Mouse (Mus musculus): ENCODE data around the gene Mical2. TPM values are rescaled to one million over a fixed set of nuclear protein-coding genes. Genes with fewer than 3 reads are reported as not detected.
A peak's percentile ranks its signal among the peaks of the same experiment; 100 is the strongest.

The Mical2 gene
- polyA plus RNA-seq, 1 experiment from 2014 or later: 1.2 TPM

GRCm38 (mm10) chr7:112274611-112275010 lies 49.0 kb downstream of the Mical2 start:
- DNase-seq (ENCODE audit: low spot score): no peak
- H3K4me1 ChIP-seq: peaks cover 36% of the 10 kb centered on the region
- H3K4me3 ChIP-seq: no peak overlapping the region
- WGBS: 74% methylated on average over 2 of the region's 2 CpGs
- H3K27ac ChIP-seq (replicated peaks): no peak overlapping the region
- no peaks in the 10 kb centered on the region for H3K9me3 ChIP-seq
- no peaks in the 10 kb centered on the region for H3K36me3 ChIP-seq (replicated peaks)
- peaks cover 7% of the 10 kb centered on the region; the same call in 1 of the 2 replicates for H3K27me3 ChIP-seq (replicated peaks; ENCODE audit: low read depth, poor library complexity, severe bottlenecking)

GRCm38 (mm10) chr7:112275093-112275492 lies 49.4 kb downstream of the Mical2 start:
- Histone ChIP-seq H3K27me3 (replicated peaks; ENCODE audit: low read depth, poor library complexity, severe bottlenecking) (peaks cover 7% of the 10 kb centered on the region; the same call in 1 of the 2 replicates), H3K9me3 (no peaks in the 10 kb centered on the region), H3K36me3 (replicated peaks) (no peaks in the 10 kb centered on the region), H3K27ac (replicated peaks) (no peak overlapping the region), H3K4me3 (no peak overlapping the region), H3K4me1 (peaks cover 37% of the 10 kb centered on the region)
- WGBS: 82% methylated on average over 3 of the region's 3 CpGs
- no peak for DNase-seq (ENCODE audit: low spot score)

DNA sequence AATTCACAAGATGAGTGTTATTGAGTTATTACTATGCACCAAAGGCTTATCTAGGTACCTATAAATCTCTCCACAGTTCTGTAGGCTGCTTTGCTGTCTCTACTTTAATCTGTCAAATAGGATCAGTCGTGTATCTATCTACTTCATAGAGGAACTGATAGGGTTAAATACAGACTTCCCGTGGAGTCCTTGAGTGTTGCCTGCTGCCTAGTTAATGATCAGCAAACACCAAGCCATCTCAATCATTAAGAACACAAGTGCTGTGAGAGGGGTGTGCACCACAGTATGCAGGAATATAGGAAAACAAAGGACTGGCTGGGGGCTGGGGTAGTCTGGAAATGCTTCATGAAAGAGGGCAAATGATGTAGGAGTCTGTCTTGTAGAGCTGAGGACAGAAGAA lies 50.2 kb downstream of the Mical2 start:
- Histone ChIP-seq H3K27me3 (replicated peaks; ENCODE audit: low read depth, poor library complexity, severe bottlenecking) (peaks cover 7% of the 10 kb centered on the region; the same call in 1 of the 2 replicates), H3K27ac (replicated peaks) (no peak overlapping the region), H3K9me3 (no peaks in the 10 kb centered on the region), H3K36me3 (replicated peaks) (no peaks in the 10 kb centered on the region), H3K4me1 (peaks cover 42% of the 10 kb centered on the region), H3K4me3 (no peak overlapping the region)
- 60% methylated on average over 2 of the region's 2 CpGs for WGBS
- no peak for DNase-seq (ENCODE audit: low spot score)

- Histone ChIP-seq H3K9me3 (no peaks in the 10 kb centered on the region), H3K27me3 (replicated peaks; ENCODE audit: low read depth, poor library complexity, severe bottlenecking) (no peaks in the 10 kb centered on the region; the same call in 1 of the 2 replicates), H3K36me3 (replicated peaks) (no peaks in the 10 kb centered on the region), H3K27ac (replicated peaks) (no peak overlapping the region), H3K4me3 (no peak overlapping the region), H3K4me1 (peaks cover 42% of the 10 kb centered on the region)
- 93% methylated on average over 4 of the region's 4 CpGs for WGBS
- no peak for DNase-seq (ENCODE audit: low spot score)
Measured at GRCm38 (mm10) chr7:112276823-112277222, 51.2 kb downstream of the Mical2 start.

- peaks cover 35% of the 10 kb centered on the region for H3K4me1 ChIP-seq
- no peak for DNase-seq (ENCODE audit: low spot score)
- no peaks in the 10 kb centered on the region for H3K36me3 ChIP-seq (replicated peaks)
- no peaks in the 10 kb centered on the region for H3K9me3 ChIP-seq
- no peak overlapping the region for H3K4me3 ChIP-seq
- no peak overlapping the region for H3K27ac ChIP-seq (replicated peaks)
- no peaks in the 10 kb centered on the region; the same call in 1 of the 2 replicates for H3K27me3 ChIP-seq (replicated peaks; ENCODE audit: low read depth, poor library complexity, severe bottlenecking)
- 69% methylated on average over 4 of the region's 4 CpGs for WGBS
Measured at GRCm38 (mm10) chr7:112278648-112279047, 53.0 kb downstream of the Mical2 start.

DNA sequence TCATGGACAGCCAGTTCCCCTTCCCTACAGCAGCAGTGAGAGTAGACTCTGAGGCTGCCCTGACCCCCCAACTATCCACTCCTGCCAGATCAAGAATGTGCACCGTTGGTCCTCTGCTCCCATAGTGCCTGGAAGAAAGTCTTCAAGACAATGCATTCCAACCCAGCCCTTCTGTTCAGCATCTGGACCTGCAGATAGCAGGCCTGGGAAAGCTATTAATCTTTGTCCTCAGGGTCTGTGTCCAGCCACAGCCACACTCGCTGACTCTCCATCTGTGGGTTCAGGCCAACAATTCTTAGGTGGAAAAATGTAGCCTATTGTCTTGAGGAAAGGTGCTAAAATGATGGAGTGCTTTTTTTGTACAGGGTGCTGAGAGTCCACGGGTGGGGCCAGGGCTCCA lies 54.8 kb downstream of the Mical2 start:
- H3K27ac ChIP-seq (replicated peaks): no peak overlapping the region
- H3K4me3 ChIP-seq: no peak overlapping the region
- no peak for DNase-seq (ENCODE audit: low spot score)
- no peaks in the 10 kb centered on the region for H3K27me3 ChIP-seq (replicated peaks; ENCODE audit: low read depth, poor library complexity, severe bottlenecking)
- H3K36me3 ChIP-seq (replicated peaks): no peaks in the 10 kb centered on the region
- no peaks in the 10 kb centered on the region for H3K9me3 ChIP-seq
- 72% methylated on average over 3 of the region's 3 CpGs for WGBS
- H3K4me1 ChIP-seq: peaks cover 23% of the 10 kb centered on the region

GRCm38 (mm10) chr7:112283606-112284310 lies 58.1 kb downstream of the Mical2 start:
- Histone ChIP-seq H3K4me1 (peaks cover 16% of the 10 kb centered on the region), H3K4me3 (no peak overlapping the region), H3K36me3 (replicated peaks) (no peaks in the 10 kb centered on the region), H3K27ac (replicated peaks) (no peak overlapping the region), H3K27me3 (replicated peaks; ENCODE audit: low read depth, poor library complexity, severe bottlenecking) (no peaks in the 10 kb centered on the region), H3K9me3 (no peaks in the 10 kb centered on the region)
- no peak for DNase-seq (ENCODE audit: low spot score)
- WGBS: 81% methylated on average over 9 of the region's 9 CpGs

GRCm38 (mm10) chr7:112285573-112285972 lies 59.9 kb downstream of the Mical2 start:
- 90% methylated on average over 8 of the region's 8 CpGs for WGBS
- Histone ChIP-seq H3K9me3 (no peaks in the 10 kb centered on the region), H3K27ac (replicated peaks) (no peak overlapping the region), H3K27me3 (replicated peaks; ENCODE audit: low read depth, poor library complexity, severe bottlenecking) (no peaks in the 10 kb centered on the region), H3K4me3 (no peak overlapping the region), H3K4me1 (peaks cover 12% of the 10 kb centered on the region), H3K36me3 (replicated peaks) (no peaks in the 10 kb centered on the region)
- DNase-seq (ENCODE audit: low spot score): no peak

GRCm38 (mm10) chr7:112288352-112289107 lies 62.9 kb downstream of the Mical2 start:
- Histone ChIP-seq H3K4me1 (peaks cover 13% of the 10 kb centered on the region), H3K36me3 (replicated peaks) (no peaks in the 10 kb centered on the region), H3K4me3 (no peak overlapping the region), H3K9me3 (no peaks in the 10 kb centered on the region), H3K27ac (replicated peaks) (no peak overlapping the region), H3K27me3 (replicated peaks; ENCODE audit: low read depth, poor library complexity, severe bottlenecking) (no peaks in the 10 kb centered on the region)
- no peak for DNase-seq (ENCODE audit: low spot score)
- 87% methylated on average over 5 of the region's 5 CpGs for WGBS

- no peaks in the 10 kb centered on the region for H3K9me3 ChIP-seq
- peaks cover 22% of the 10 kb centered on the region for H3K4me1 ChIP-seq
- no peak overlapping the region for H3K27ac ChIP-seq (replicated peaks)
- no peak overlapping the region for H3K4me3 ChIP-seq
- 63% methylated on average over 5 of the region's 5 CpGs for WGBS
- H3K36me3 ChIP-seq (replicated peaks): no peaks in the 10 kb centered on the region
- DNase-seq (ENCODE audit: low spot score): no peak
- H3K27me3 ChIP-seq (replicated peaks; ENCODE audit: low read depth, poor library complexity, severe bottlenecking): no peaks in the 10 kb centered on the region
Measured at GRCm38 (mm10) chr7:112289514-112289913, 63.9 kb downstream of the Mical2 start.

GRCm38 (mm10) chr7:112289990-112290389 lies 64.3 kb downstream of the Mical2 start:
- WGBS: 62% methylated on average over 4 of the region's 4 CpGs
- H3K36me3 ChIP-seq (replicated peaks): no peaks in the 10 kb centered on the region
- H3K9me3 ChIP-seq: no peaks in the 10 kb centered on the region
- H3K4me1 ChIP-seq: peaks cover 23% of the 10 kb centered on the region
- DNase-seq (ENCODE audit: low spot score): no peak
- H3K27me3 ChIP-seq (replicated peaks; ENCODE audit: low read depth, poor library complexity, severe bottlenecking): no peaks in the 10 kb centered on the region
- no peak overlapping the region for H3K4me3 ChIP-seq
- H3K27ac ChIP-seq (replicated peaks): no peak overlapping the region

DNA sequence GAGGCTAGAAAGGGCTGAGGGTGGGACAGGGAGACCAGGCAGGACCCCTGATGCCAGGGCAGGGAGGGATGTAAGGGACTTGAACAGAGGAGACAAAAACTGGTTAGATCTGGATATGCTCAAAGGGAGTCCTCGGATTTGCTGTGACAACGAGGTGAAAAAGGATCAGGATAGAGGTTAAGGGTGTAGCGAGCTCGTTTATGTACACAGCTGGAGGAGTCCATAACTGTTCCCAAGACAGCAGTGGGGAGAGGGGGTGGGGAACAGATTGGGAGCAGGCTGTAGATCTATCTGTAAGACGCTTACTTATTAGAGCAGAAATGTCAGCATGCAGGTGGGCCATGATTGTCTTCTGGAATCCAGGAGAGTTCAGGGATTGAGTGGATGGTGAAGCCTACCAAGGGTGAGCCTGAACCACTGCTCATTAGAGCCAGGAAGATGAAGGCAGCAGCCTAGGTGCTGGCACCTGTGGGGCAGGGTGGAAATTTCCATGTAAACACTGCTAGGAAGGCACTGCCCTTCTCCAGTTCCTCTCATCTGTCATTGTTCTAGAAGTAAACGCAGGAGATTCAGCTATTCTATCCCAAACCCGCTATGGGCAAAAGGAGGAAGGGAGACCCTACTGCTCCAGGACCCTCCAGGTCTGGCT lies 67.9 kb downstream of the Mical2 start:
- WGBS: 66% methylated on average over 7 of the region's 7 CpGs
- H3K27me3 ChIP-seq (replicated peaks; ENCODE audit: low read depth, poor library complexity, severe bottlenecking): no peaks in the 10 kb centered on the region
- 0 out of 2 replicates have a peak overlapping the region, but pooled peaks have one; percentile 0 for H3K27ac ChIP-seq (replicated peaks)
- H3K4me3 ChIP-seq: no peak overlapping the region
- no peak for DNase-seq (ENCODE audit: low spot score)
- H3K4me1 ChIP-seq: peaks cover 23% of the 10 kb centered on the region
- H3K9me3 ChIP-seq: no peaks in the 10 kb centered on the region
- H3K36me3 ChIP-seq (replicated peaks): no peaks in the 10 kb centered on the region
